Mouse (Mus musculus) myocyte (in vitro differentiated cells): ENCODE results near the gene Sesn2. TPM values are rescaled to one million over a fixed set of nuclear protein-coding genes. Genes with fewer than 3 reads are reported as not detected.

ENCODE experiments used
- H3K27me3 ChIP-seq: one replicate; pipeline ENCODE4 v1.6.1; 2011; ENCODE audit not compliant: control insufficient read depth, insufficient read depth, insufficient read length
- H3K36me3 ChIP-seq: one replicate; pipeline ENCODE4 v1.6.1; 2011; ENCODE audit not compliant: control insufficient read depth, insufficient read depth
- H3K4me2 ChIP-seq: one replicate; pipeline ENCODE4 v1.6.1; 2011; ENCODE audit warnings: low read depth, control low read depth
- H3K4me3 ChIP-seq: one replicate; pipeline ENCODE4 v1.5.1; 2011; ENCODE audit warnings: mild to moderate bottlenecking, control low read depth, moderate library complexity
- H3K79me2 ChIP-seq: one replicate; pipeline ENCODE4 v1.6.1; 2011; ENCODE audit not compliant: control insufficient read depth, insufficient read depth
- H3ac ChIP-seq: one replicate; pipeline ENCODE4 v1.6.1; 2011; ENCODE audit not compliant: control insufficient read depth, insufficient read length
- CEBPB ChIP-seq: IDR thresholded peaks from 2 replicates; pipeline ENCODE4 v1.6.1; 2011; ENCODE audit warnings: mild to moderate bottlenecking, moderate library complexity; ENCODE audit not compliant: poor library complexity, insufficient read depth, severe bottlenecking
- E2F4 ChIP-seq: IDR thresholded peaks from one replicate; pipeline ENCODE4 v1.6.1; 2011; ENCODE audit warnings: mild to moderate bottlenecking, control low read depth, moderate library complexity; ENCODE audit not compliant: insufficient read depth
- MAX ChIP-seq: IDR thresholded peaks from one replicate; pipeline ENCODE4 v1.6.1; 2011; ENCODE audit warnings: low read depth, mild to moderate bottlenecking, control low read depth
- MYOD1 ChIP-seq, 3 experiments: IDR thresholded peaks; one replicate each; pipeline ENCODE4 v1.6.1; 2011; ENCODE audit warnings: control low read depth in 2 of 3, low read depth in 2 of 3, mild to moderate bottlenecking in 2 of 3, moderate library complexity in 1 of 3; ENCODE audit not compliant: insufficient read length in 2 of 3, control insufficient read depth in 1 of 3
- MYOG ChIP-seq, 3 experiments: IDR thresholded peaks; one replicate each; pipeline ENCODE4 v1.6.1; 2011; ENCODE audit warnings: control low read depth in 2 of 3, low read depth in 2 of 3, mild to moderate bottlenecking in 2 of 3; ENCODE audit not compliant: insufficient read length in 2 of 3, control insufficient read depth in 1 of 3, insufficient read depth in 1 of 3
- POLR2A ChIP-seq: IDR thresholded peaks from one replicate; pipeline ENCODE4 v1.6.1; 2011; ENCODE audit warnings: low read depth, mild to moderate bottlenecking, control low read depth, moderate library complexity; ENCODE audit not compliant: insufficient read length
- POLR2AphosphoS2 ChIP-seq: IDR thresholded peaks from one replicate; pipeline ENCODE4 v1.6.1; 2011; ENCODE audit warnings: low read depth, control low read depth; ENCODE audit not compliant: insufficient read length
- REST ChIP-seq: IDR thresholded peaks from one replicate; pipeline ENCODE4 v1.6.1; 2011; ENCODE audit warnings: mild to moderate bottlenecking, control low read depth, moderate library complexity; ENCODE audit not compliant: insufficient read depth, insufficient read length
- SRF ChIP-seq: IDR thresholded peaks from one replicate; pipeline ENCODE4 v1.6.1; 2011; ENCODE audit warnings: low read depth; ENCODE audit not compliant: control insufficient read depth, insufficient read length
- TCF12 ChIP-seq: IDR thresholded peaks from one replicate; pipeline ENCODE4 v1.6.1; 2011; ENCODE audit warnings: mild to moderate bottlenecking, control low read depth; ENCODE audit not compliant: poor library complexity, insufficient read depth, severe bottlenecking
- TCF3 ChIP-seq: IDR thresholded peaks from one replicate; pipeline ENCODE4 v1.6.1; 2011; ENCODE audit warnings: low read depth, control low read depth; ENCODE audit not compliant: insufficient read length
- USF1 ChIP-seq: IDR thresholded peaks from one replicate; pipeline ENCODE4 v1.6.1; 2011; ENCODE audit warnings: low read depth, mild to moderate bottlenecking, control low read depth, moderate library complexity
- polyA plus RNA-seq: library from polyadenylated mRNA; unstranded; fragments of >200 nt; fragmentation: generic; extraction: Trizol; gene quantifications from one replicate; pipeline ENCODE4 v1.2.1, GENCODE M21; 2012; ENCODE audit warnings: missing spikeins

Gene Sesn2
- polyA plus RNA-seq, 1 experiment: 71.5 TPM

DNA sequence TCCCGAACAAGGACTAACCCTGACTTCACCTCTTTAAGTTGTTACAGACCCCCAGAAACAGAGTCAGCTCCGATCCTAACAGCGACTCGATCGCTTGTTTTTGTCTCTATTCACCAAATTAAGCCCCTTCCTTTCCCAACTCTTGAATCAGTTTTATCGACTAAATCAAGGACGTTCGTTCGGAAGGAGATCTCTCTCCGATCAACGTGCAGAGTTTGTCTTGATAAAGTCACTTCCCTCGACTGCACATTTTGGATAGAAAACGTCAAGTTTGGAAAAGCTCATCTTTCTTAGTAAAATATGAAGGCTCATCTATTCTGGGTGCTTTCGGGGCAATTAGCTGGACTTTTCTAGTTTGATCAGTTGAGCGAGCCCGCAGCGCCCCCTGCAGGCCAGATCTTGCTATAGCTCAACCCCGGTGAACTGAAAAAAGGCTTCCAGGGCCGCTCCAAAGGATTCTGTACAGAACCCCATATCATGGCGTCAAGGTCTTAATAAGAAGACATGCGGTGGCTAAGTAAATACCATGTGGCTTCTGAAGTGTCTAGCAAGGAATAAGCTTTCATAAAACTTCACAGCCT lies 4.3 kb upstream of the Sesn2 start:
- TF ChIP-seq POLR2AphosphoS2 (no peak), POLR2A (peak; percentile 13), MAX (no peak)

DNA sequence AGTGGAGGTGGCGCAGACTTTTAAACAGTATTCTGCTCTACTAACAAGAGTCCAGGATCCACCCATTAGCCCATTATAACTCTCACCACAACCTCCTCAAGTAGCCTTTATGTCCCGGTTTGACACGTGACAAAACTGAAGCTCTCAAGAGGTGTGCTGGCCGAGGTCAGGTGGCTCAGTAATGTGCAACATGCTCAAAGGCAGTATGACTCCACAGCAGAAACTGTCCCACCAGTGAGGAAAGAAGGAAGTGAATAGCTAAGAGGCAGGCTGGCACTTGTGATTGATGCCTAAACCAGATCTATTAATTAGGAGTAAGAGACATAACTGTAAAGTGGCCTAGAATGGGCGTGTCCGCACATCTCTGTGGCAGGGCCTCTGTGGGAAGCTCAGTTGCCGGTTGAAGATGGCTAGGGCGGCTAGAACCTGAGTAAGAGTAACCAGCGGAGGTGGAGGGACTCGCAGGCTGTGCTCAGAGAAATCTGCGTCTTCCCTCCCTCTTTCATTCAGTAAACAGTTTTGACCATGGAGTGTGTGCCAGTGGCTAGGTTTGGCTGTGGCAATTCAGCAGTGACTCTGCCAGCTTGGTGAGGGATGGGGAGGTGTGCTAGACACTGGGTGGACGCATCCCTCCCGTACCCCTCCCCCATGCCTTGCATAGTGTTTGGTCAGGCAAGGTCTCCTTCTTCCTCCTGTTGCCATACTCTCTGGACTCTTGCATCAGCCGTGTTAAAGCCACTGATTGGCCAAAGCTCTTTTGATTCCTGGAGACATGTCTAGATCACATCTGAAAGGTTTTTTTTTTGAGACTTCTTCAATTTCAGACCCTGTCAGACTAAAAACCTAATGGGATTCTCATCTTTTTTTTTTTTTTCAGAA lies 3.3 kb upstream of the Sesn2 start:
- Histone ChIP-seq H3ac (peak overlapping the region; percentile 36), H3K27me3 (no peaks in the 10 kb centered on the region), H3K79me2 (peaks cover 15% of the 10 kb centered on the region), H3K36me3 (no peaks in the 10 kb centered on the region), H3K4me2 (peak overlapping the region; percentile 100), H3K4me3 (peak overlapping the region; percentile 32)
- TF ChIP-seq TCF12 (no peak), POLR2A (peak; percentile 81), MYOD1 (IDR thresholded peaks at IDR 0.05; ENCODE audit: control insufficient read depth in 1 of 3, insufficient read length in 2 of 3, low read depth in 2 of 3) (peak in 1 of 3 experiments; percentile 28), CEBPB (peak; percentile 100), E2F4 (no peak), POLR2AphosphoS2 (peak; percentile 92), USF1 (no peak), SRF (no peak), REST (no peak), MYOG (IDR thresholded peaks at IDR 0.05; ENCODE audit: control insufficient read depth in 1 of 3, insufficient read depth in 1 of 3, insufficient read length in 2 of 3, low read depth in 2 of 3) (peak in 1 of 3 experiments; percentile 37), TCF3 (no peak), MAX (no peak)

More for the DNA sequence above, 4.3 kb upstream of the Sesn2 start:
- peaks cover 5% of the 10 kb centered on the region for H3K79me2 ChIP-seq
- peak overlapping the region; percentile 100 for H3K4me2 ChIP-seq
- no peaks in the 10 kb centered on the region for H3K36me3 ChIP-seq
- peak overlapping the region; percentile 36 for H3ac ChIP-seq
- H3K27me3 ChIP-seq: no peaks in the 10 kb centered on the region
- H3K4me3 ChIP-seq: peak overlapping the region; percentile 32

DNA sequence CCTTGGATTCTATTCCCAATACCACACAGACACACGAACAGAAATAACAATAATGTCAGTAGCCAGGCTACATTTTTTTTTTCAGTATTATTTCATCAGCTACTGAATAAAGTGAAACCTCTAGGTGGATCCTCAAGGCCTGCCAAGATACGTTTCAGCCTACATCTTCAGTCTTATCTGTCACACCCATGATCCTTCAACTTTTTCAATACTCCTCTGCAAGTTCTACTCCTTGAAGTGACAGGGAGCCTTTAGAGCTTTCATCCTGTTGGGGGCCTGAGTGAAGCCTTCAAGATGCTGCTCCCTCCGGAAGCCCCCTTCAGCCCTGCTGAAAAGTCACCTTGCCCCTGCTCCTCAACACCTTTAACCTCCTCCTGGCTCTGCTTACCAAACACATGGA lies 1.8 kb upstream of the Sesn2 start:
- Histone ChIP-seq H3K27me3 (no peaks in the 10 kb centered on the region), H3K4me3 (no peak overlapping the region), H3ac (no peak overlapping the region), H3K36me3 (peaks cover 9% of the 10 kb centered on the region), H3K4me2 (no peak overlapping the region), H3K79me2 (peaks cover 31% of the 10 kb centered on the region)
- TF ChIP-seq SRF: no peak
- no peak for TF ChIP-seq POLR2AphosphoS2
- TF ChIP-seq TCF3: no peak
- no peak for TF ChIP-seq TCF12
- no peak for TF ChIP-seq MYOG (IDR thresholded peaks at IDR 0.05; ENCODE audit: control insufficient read depth in 1 of 3, insufficient read depth in 1 of 3, insufficient read length in 2 of 3, low read depth in 2 of 3)
- no peak for TF ChIP-seq MYOD1 (IDR thresholded peaks at IDR 0.05; ENCODE audit: control insufficient read depth in 1 of 3, insufficient read length in 2 of 3, low read depth in 2 of 3)
- TF ChIP-seq CEBPB: no peak
- TF ChIP-seq USF1: no peak
- TF ChIP-seq POLR2A: no peak
- TF ChIP-seq REST: no peak
- TF ChIP-seq MAX: no peak
- TF ChIP-seq E2F4: no peak

DNA sequence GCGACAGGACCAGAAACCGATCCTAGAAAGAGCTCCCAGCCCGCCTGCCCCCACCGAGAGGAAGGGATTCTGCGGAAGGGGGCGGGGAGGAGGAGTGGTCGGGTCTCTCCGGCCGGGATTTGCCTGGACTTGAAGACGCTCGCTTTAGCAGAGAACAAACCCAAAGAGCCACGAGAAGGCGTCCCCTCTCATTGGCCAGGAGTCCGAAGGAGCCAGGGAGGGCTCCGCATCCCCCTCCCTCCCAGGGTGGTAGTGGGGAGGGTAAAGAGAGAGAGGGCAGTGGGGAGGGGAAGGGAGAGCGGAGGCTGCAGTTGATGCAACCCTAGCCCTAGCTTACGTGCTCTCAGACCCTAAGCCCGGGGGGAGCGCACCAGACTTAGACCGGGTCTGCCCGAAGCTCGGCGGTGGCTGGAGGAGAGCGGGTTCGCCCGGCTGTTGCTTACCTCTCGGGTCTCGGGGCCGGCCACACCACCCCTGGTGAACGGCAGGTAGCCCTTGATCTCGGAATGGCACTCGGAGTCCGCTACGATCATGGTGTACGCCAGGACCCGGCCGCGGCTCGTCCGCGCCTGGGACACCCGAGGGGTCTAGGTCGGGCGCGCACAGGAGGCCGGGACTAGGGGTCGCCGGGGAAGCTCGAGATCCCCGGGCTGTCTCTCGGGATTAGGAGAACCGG lies 542 bp downstream of the Sesn2 start:
- Histone ChIP-seq H3K4me3 (peak overlapping the region; percentile 99), H3K27me3 (no peaks in the 10 kb centered on the region), H3K79me2 (peaks cover 54% of the 10 kb centered on the region), H3ac (peak overlapping the region; percentile 72), H3K4me2 (peak overlapping the region; percentile 93), H3K36me3 (peaks cover 9% of the 10 kb centered on the region)
- 0 out of 2 replicates have a peak, but pooled peaks have one; percentile 7 for TF ChIP-seq CEBPB
- TF ChIP-seq MAX: no peak
- TF ChIP-seq POLR2A: peak; percentile 81
- TF ChIP-seq POLR2AphosphoS2: peak; percentile 84
